Mouse (Mus musculus) testis, adult 2 months (tissue): ENCODE measurements around the gene Ranbp9.

Experiments used
- CTCF ChIP-seq: fragments of 200-500 bp; IDR thresholded peaks from 2 replicates; pipeline ENCODE4 v1.5.1; 2012; ENCODE audit warnings: low read depth, mild to moderate bottlenecking, inconsistent platforms, low read length, moderate library complexity; ENCODE audit not compliant: control insufficient read depth, insufficient read depth, insufficient replicate concordance
- POLR2A ChIP-seq: fragments of 200-500 bp; IDR thresholded peaks from 2 replicates; pipeline ENCODE4 v1.6.1; 2012; ENCODE audit warnings: low read depth, mild to moderate bottlenecking, inconsistent platforms, low read length, moderate library complexity; ENCODE audit not compliant: control insufficient read depth

- no peak for TF ChIP-seq CTCF
- no peak for TF ChIP-seq POLR2A
Measured at GRCm38 (mm10) chr13:43412311-43412710, 68.8 kb downstream of the Ranbp9 start.
